Mouse (Mus musculus) testis, postnatal 10 days (tissue): ENCODE data around the gene Hist2h3c2.
"Not testable (repeated sequence)": the region's sequence is repeated elsewhere in the genome, so short reads cannot be mapped to it uniquely, and the experiment has no call there.

Experiments
- DNase-seq: peaks from one replicate; pipeline ENCODE4 v3.0.0; 2021; ENCODE audit warnings: low spot score

Gene Hist2h3c2

DNA sequence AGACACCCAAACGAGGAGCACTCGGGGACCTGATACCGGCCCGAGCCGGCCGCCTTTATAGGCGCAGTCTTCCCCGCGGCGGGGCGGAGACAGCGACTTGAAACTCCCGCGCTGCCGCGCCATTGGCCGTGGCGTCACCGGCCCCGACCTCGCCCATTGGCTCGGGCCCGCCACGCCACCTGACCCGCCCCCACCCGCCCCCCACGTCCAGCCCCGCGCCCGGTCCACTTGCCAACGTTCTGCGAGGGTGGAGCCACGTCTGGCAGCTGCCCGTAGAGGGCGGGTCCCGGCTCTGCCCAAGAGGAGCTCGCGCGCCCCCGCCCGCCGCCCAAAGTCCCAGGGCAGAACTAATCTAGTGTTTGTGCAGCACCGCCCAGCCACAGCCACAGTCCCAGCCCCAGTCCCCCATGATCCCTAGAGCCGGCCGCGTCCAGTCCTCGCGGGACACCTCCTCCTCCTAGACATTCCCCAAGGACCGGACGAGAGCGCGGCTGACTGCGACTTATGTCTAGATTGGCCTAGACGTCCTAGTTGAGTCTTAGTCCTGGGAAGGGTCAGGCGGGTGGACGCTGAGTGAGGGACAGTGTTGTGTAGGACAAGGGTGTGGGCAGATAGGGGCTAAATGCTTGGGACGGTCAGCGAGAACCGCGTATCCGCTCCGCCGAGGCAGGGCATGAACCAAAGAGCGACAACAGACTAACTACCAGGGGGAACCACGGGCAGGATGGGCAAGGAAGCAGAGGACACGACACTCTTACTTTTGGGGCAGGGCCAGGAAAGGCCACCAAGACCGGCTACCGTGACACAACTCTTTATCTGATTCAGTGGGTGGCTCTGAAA, at the start of gene Hist2h3c2:
TSS of gene Hist2h3c2 (minus strand) at position 174 of the 840 bp plus-strand sequence.
- not testable (repeated sequence) for DNase-seq

DNA sequence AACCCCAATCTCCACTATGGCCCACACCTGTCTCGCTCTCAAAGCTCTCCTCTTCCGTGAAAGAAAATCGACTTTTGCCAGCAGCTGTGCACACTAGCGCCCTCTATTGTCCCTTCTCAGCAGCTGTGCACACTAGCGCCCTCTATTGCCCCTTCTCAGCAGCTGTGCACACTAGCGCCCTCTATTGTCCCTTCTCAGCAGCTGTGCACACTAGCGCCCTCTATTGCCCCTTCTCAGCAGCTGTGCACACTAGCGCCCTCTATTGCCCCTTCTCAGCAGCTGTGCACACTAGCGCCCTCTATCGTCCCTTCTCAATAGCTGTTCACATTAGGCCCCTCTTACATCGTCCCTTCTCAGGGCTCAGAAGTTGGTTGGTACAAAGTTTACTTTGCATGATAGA, 48.4 kb upstream of the Hist2h3c2 start:
- not testable (repeated sequence) for DNase-seq

DNA sequence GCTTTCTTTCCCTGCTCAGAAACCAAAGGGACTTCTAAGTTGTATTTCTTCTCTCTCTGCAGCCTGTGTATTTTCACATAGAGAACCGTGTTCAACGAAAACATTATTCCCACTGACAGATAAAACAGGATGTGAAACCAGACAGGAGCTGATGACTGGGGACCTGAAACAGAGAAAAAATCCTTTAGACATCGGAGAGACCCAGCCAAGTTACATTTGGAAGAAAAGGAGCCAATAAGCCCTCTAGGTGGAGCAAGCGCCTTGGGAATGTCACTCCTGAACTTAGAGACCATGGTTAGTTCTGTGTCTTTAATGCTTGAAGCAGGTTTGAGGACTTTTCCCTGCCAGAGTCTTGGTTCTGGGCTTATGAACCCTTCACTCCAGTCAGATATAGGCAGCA, 45.5 kb upstream of the Hist2h3c2 start:
- no peak for DNase-seq

DNA sequence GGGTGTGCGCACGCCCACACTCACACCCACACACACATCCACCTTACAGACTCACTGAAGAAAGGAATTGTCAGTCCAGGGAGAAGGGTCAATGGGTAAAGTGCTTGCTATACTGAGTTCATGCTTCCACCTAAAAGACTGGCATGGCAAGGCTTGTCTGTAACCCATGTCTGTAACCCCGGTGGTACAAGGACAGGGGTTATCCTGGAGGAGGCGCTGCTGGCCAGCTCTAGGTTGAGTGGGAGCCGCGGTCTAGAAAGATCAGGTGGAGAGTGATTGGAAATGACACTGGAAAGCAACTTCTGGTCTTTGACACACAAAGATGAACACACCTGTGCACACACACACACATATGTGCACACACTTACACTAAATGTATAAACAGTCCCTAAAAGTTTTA, 41.7 kb upstream of the Hist2h3c2 start:
- no peak for DNase-seq

DNA sequence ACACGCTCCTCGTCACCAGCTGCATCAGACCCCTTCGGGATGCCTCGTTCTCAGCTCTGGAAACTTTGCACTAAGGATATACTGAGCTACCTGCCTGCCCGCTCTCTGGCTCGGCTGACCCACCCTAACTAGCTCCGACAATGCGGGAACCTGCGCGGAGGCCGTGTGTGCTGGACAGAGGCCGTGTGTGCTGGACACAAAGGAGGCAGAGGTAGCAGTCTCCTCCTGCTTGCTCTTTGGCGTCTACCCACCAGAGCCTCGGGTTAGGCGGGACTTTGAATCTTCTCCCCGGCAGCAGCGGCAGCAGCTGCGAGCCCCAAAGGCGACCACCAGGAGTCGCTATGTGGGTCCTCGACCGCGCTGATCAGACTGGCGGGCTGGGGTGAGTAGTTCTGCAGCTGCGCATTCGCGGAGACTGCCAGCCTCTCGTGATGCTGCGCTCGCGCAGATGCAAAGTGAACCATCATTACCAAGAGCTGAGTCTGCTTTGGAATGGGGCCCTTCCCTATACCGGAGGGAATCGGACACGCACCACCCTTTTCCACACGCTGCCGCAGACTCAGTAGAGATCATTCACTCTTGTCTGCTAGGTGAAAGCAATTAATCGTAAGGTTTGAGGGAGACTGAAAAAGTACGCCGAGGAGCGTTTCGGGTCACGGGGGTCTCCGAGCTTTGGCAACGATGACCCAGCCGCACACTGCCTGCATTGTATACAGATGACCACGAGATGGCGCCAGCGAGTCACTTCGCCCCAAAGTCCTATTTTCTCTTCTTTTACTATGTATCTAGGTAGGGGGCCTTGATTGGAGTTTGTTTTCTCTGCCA, 39.1 kb upstream of the Hist2h3c2 start:
- peak; percentile 94 for DNase-seq

DNA sequence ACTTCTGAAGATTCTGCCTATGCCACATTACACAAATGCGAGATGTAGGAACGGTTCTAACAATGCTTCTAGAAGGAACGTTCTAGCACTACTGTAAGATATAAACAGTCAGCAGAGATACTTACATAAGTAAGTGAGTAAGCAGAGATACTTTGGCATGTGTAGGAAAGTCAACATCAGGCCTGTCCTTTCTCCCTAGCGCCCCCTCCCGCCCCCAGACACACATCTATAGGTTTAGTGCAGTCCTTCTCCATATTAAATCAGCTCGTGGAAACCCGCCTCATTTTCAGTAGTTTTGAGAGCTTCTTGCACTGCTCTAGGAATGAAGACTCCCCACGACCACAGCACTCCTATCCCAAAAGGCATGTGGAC, 38.5 kb upstream of the Hist2h3c2 start:
- peak; percentile 60 for DNase-seq

DNA sequence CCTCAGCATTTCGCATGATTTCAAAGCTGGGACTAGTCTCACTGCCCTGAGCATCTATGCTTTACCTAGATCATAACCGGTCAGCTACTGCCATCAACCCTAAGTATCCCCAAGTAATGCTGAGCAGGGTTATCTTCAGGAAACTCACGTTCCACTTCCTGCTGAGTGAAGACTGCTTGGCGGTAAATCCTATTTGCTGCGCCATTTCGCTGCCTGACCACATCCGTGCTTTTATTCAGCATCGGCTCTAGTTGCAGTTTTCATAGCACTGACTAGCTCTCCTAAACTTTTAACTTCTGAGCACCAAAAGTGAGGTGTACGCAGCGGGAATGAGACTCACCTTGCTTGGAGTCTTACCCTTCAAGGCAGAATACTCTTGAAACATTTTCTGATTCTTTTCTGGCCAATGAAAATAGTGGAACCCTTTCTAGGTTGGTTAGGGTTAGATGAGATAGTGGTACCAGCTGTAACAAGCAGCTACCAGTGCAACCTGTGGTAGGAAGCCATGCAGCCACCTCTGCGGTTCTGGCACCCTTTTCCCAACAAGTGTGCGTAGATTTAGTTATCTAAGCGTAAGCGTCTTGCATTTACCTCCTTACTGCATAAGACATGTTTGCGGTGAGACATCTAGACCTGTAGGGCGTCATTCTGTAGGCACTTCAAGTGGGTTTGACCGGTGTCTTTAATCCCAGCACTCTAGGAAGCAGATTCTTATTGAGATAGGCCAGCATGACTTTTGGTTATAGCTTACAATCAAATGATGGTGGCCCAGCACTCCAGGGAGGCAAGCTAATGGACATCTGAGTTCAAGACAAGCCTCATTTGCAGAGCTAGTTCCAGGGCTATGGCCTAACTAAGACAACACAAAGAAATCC, 34.9 kb upstream of the Hist2h3c2 start:
- DNase-seq, result no peak

DNA sequence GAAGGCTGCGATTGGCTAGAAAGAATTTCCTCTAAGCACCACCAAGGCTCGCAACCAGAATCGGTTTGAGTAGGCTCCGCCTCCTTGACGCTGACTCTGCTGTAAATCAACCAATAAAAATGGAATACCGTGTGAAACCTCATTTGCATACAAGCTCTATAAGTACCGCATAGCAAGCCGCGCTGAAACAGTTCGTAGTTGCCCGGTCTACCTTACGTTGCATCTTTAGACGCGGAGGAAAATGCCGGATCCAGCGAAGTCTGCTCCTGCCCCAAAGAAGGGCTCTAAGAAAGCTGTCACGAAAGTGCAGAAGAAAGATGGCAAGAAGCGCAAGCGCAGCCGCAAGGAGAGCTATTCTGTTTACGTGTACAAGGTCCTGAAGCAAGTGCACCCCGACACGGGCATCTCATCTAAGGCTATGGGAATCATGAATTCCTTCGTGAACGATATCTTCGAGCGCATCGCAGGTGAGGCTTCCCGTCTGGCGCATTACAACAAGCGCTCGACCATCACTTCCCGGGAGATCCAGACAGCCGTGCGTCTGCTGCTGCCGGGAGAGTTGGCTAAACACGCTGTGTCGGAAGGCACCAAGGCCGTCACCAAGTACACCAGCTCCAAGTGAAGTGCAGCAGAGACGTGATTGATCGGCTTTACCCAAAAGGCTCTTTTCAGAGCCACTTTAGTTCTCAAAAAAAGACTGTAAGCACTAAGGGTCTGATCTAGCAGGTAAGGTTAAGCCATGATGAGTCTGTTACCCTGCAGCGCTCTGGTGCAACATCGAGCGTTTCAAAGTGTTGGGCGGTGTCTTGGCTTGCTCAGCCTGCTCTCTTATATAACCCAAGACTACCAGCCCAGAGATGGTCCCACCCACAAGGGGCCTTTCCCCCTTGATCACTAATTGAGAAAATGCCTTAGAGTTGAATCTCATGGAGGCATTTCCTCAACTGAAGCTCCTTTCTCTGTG, 30.9 kb upstream of the Hist2h3c2 start, which contains the start of gene Hist2h2bb:
TSS of gene Hist2h2bb (plus strand) at position 242 of the 964 bp plus-strand sequence.
- peak; percentile 84 for DNase-seq

DNA sequence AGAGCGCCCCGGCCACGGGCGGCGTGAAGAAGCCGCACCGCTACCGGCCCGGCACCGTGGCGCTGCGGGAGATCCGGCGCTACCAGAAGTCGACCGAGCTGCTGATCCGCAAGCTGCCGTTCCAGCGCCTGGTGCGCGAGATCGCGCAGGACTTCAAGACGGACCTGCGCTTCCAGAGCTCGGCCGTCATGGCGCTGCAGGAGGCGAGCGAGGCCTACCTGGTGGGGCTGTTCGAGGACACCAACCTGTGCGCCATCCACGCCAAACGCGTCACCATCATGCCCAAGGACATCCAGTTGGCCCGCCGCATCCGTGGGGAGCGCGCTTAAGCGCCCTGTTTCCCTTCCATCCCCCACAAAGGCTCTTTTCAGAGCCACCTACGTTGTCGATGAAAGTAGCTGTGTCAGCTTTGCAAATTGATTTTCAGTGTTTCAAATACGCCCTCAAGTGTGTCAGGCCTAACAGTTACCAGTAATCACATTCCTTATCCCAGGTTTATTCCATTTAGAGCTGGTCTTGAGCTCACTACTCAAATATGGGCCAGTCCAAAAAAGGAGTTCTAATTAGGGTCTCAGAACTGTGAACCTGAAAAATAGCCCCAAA, 29.9 kb upstream of the Hist2h3c2 start:
- DNase-seq, result not testable (repeated sequence)

DNA sequence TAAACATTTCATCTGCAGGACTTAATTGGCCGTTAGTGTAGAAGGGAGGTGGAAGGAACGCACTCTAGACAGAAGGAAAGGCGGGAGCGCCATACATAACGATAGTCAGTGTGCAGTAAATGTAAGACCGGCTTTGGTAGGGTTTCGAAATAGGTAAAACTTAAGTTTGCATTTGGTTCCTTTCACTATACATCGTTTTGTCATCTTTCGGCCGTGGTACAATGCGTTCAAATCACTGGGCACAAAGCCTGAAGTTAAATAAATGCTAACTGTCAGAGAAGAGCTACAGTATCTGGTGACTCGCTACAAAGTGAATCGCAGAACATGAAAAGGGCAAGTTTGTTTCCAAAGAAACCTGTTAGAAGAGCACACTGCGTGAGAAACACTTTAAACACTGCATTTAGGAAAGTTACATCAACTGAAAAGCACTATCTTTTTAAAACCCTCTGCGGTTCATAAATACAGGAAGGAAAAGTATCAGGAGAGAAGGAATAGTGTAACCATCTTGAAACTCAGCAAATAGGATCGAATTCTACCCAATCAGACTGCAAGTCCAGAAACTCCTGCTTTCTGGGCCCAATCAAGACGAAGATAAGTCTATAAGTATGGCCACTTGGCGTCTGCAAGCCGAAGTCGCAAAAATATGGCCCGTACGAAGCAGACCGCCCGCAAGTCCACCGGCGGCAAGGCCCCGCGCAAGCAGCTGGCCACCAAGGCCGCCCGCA, 29.3 kb upstream of the Hist2h3c2 start, which contains the start of gene Hist2h3b:
TSS of gene Hist2h3b (plus strand) at position 604 of the 725 bp plus-strand sequence.
- peak; percentile 79 for DNase-seq

DNA sequence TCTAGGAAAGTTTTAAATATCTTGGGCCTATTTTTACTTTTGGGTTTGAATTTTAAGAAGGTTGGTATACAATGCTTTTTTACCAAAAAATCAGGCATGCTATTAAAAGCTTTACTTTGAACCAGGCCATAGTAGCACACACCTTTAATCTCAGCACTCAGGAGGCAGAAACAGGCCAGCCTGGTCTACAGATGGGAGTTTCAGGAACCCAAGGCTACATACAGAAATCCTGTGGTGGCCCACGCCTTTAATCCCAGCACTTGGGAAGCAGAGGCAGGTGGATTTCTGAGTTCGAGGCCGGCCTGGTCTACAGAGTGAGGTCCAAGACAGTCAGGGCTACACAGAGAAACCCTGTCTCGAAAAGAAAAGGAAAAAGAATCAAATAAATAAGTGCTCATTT, 28.6 kb upstream of the Hist2h3c2 start:
- DNase-seq, result no peak

DNA sequence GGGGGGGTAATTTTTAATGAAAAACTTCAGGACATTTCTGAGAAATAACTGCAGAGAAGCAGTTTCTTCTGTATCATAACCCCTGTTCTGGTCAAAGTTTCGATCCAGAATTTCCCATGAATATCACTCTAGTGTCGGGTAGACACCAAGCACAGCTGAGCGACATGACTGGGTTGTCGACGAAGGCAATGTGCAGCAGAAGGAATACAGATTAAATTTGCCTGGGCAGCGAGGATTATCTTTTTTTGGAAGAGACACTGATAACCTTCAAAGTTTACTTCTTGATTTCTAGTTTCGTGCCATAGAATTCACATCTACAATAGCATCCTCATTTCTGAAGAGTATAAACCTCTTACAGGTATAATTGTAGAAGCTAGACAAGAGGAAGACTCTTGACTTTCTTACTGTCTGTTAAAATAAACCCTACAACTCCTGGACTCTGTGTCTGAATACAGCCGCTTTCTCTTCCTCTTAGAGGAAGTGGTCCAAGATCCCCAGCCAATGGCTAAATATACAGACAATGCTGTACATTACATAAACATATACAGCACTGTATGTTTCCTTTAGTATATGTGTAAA, 27.3 kb upstream of the Hist2h3c2 start:
- no peak for DNase-seq

DNA sequence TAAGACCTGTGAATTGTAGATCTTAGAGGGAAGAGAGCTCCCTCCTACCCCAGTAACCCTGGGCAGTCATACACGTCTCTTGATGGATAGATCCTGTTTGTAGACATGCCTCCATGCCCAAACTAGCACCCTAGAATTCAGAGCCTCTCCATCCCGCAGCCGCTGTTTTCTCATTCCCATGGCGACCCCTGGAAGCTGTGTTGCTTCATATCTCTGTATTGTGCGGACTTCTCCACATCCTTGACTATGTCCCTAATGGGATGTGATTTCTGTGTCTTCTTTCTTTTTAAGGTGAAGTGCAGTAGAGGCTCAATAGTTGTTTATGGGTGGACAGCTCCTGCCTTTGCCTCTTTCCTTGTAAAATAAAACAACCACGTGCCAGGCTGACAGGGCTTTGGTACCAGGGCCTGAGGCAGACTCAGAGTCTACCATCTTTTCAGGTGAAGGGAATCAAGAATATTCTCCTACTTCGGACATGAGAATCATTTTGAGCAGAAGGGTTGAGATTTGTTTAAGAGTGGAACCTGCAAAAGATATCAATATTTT, 25.6 kb upstream of the Hist2h3c2 start:
- DNase-seq, result no peak

DNA sequence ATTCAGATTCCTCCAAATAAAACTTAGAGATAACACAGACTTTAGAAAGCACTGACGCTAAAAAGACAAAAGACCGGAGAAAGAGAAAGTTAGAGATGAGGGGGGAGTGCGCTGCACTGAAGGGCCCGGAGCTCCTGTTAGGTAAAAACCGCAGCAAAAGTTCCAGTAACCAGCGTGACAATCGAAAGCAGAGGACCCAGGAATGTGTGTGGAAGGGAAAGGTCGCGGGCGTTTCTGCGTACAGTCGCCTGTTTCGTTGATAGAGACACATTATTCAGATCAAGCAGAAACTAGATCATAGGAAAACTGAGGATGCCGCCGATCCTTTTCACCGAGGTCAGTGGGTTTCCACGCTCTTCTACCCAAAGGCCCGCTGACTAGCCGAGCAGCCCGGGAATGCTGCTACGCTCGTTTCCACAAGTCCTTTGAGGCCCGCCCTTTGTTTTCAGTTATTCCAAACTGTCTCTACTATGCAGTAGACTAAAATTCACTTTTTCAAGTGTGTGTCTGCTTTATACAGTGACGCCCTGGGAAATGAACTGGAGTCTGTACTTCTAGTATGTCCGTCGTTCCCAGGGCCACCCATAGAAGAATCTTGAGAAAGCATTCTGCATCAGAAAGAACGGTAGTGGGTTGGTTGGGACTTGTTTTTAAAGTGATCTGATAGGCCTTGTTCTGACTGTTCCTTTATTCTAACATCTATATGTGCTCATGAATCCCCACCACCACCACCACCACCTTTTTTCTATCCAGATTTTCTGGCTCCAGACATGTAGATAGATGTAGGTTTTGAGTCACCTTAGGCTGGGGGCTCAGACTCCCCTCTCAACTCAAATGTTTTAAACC, 24.9 kb upstream of the Hist2h3c2 start:
- peak; percentile 58 for DNase-seq

DNA sequence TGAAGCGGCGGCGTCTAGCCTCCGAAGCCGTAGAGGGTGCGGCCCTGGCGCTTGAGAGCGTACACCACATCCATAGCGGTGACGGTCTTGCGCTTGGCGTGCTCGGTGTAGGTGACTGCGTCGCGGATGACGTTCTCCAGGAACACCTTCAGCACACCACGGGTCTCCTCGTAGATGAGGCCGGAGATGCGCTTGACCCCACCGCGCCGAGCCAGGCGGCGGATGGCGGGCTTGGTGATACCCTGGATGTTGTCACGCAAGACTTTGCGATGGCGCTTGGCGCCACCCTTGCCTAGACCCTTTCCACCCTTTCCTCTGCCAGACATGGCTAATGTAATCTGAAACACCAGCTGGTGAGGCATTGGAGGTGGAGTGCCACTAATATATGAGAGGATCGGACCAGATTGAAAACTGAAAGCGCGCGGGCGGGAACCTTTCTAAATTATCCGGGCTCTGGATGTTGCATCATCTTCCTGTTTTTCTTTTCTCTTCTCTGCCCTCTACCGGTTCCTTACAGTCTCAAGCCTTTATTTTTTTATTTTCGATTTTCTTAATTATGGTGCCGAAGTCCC, 24.1 kb upstream of the Hist2h3c2 start, which contains the start of gene Hist2h4:
TSS of gene Hist2h4 (minus strand) at position 333 of the 572 bp plus-strand sequence.
- peak; percentile 90 for DNase-seq

DNA sequence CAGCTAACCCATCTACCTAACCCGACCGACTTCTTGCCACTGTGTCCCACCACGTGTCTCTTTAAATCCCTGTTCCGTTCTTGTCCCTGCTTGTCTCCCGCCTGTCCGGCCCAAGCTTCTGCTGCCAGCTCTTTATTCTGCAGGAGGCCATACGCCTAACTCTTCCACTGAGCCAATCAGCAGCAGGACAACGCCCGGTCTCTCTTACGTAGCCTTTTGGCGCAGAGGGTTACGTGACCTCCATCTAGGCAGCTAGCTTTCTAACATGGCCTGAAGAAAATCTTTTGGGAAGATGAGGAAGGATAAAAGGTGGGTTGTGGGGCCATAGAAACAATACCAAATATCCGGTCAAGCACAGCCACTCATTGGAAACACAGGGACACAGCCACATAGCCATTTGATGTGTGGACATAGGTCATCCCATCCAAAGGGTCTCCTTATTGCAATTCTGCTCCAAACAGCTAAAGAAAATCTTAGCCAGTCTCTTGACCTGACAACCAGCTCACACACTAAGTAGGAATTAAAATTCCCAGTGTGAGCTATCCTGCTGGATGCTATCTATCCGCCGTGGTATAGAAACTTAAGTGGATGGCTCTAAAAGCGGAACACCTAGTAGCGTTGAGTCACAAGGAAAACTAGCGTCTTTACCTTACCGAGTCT, 23.4 kb upstream of the Hist2h3c2 start:
- peak; percentile 68 for DNase-seq

DNA sequence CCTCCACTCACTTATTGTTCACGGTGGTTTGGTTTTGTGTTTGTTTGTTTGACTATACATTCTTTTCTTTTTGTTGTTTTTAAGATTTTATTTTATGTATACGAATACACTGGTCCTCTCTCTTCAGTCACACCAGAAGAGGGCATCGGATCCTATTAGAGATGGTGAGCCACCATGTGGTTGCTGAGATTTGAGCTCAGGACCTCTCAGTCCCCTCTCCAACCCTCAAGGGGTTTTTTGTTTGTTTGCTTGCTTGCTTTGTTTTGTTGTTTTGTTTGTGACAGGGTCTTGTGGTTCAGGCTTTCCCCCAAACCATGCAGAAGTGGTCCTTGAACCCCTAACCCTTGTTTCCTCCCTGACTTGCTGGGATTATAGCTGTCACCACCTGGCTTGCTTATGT, 22.7 kb upstream of the Hist2h3c2 start:
- DNase-seq, result no peak
